ENCODE assay signal across 8 mouse cellular contexts in genomic region chr7:44951960-44952359, GRCm38 (mm10). TPM values are rescaled to one million over a fixed set of nuclear protein-coding genes. Genes with fewer than 3 reads are reported as not detected.
DNase-seq lines count a peak whose midpoint lies in the region; ATAC-seq and TF ChIP-seq lines count a peak whose summit lies in the region.

No protein-coding gene starts in this region.

- no peak overlapping the region; the same call in 1 of the 2 replicates for H3K27ac ChIP-seq in left cerebral cortex, adult 2 months
- peak overlapping the region; percentile 78 for H3K27ac ChIP-seq in heart, adult 2 months
- peak overlapping the region; percentile 45 for H3K27ac ChIP-seq in kidney, adult 2 months (ENCODE audit: insufficient read depth, low read depth, low read length)
- H3K27ac ChIP-seq in lung, embryonic 16.5 days (ENCODE audit: low read length) = peak overlapping the region; percentile 89
- peak overlapping the region; percentile 15; the same call in 1 of the 2 replicates for H3K27ac ChIP-seq in small intestine, adult 2 months (ENCODE audit: insufficient read depth, low read depth, low read length)

- H3K9ac ChIP-seq in heart, adult 2 months (ENCODE audit: low read depth, low read length) = peak overlapping the region; percentile 74
- peak overlapping the region; percentile 77 for H3K9ac ChIP-seq in lung, embryonic 16.5 days (ENCODE audit: low read length)

- TF ChIP-seq POLR2A in heart, adult 2 months (IDR thresholded peaks at IDR 0.05; ENCODE audit: insufficient read depth, low read depth, low read length) = peak; percentile 68
- no peak for TF ChIP-seq POLR2A in kidney, adult 2 months (IDR thresholded peaks at IDR 0.05; ENCODE audit: low read depth, low read length)
- no peak for TF ChIP-seq POLR2A in small intestine, adult 2 months (IDR thresholded peaks at IDR 0.05; ENCODE audit: low read depth, low read length)

- no peaks in the 10 kb centered on the region for H3K9me3 ChIP-seq in lung, embryonic 16.5 days (ENCODE audit: control insufficient read depth, low read length)

- peak overlapping the region; percentile 98 for H3K4me2 ChIP-seq in lung, embryonic 16.5 days (ENCODE audit: low read depth, low read length)

- peak in 1 of 2 experiments; percentile 18 for DNase-seq in left cerebral cortex, adult 2 months (ENCODE audit: extremely low spot score in 1 of 2, low spot score in 2 of 2)
- no peak for DNase-seq in left cerebral cortex, postnatal 14 days (ENCODE audit: low spot score in 2 of 2)
- DNase-seq in embryo, embryonic 11 days = peak; percentile 74
- peak; percentile 83 to 85 for DNase-seq in heart, adult 2 months
- peak; percentile 90 for DNase-seq in kidney, adult 2 months
- DNase-seq in T-cell, adult 2 months (ENCODE audit: low spot score) = no peak

- H3K79me2 ChIP-seq in heart, adult 2 months (replicated peaks; ENCODE audit: control insufficient read depth, insufficient read depth, low read length) = no peaks in the 10 kb centered on the region

- WGBS in heart, adult 2 months = under 1% methylated on average over 10 of the region's 10 CpGs
- WGBS in kidney, adult 2 months = under 1% methylated on average over 10 of the region's 10 CpGs
- 1% methylated on average over 10 of the region's 10 CpGs for WGBS in lung, embryonic 16.5 days
- WGBS in small intestine, adult 2 months = 1% methylated on average over 10 of the region's 10 CpGs

- no peaks in the 10 kb centered on the region for H3K27me3 ChIP-seq in heart, adult 2 months (ENCODE audit: control insufficient read depth, insufficient read depth, low read length)
- H3K27me3 ChIP-seq in kidney, adult 2 months (replicated peaks; ENCODE audit: control insufficient read depth, insufficient read depth, low read length) = no peaks in the 10 kb centered on the region
- H3K27me3 ChIP-seq in lung, embryonic 16.5 days (ENCODE audit: control insufficient read depth, insufficient read depth, low read depth, low read length) = peaks cover 16% of the 10 kb centered on the region
- H3K27me3 ChIP-seq in small intestine, adult 2 months (ENCODE audit: control insufficient read depth, insufficient read depth, low read length) = no peaks in the 10 kb centered on the region

- intact Hi-C loops in left cerebral cortex, adult 2 months (cut with DNase I) = loop anchor here (2.0 kb wide), 1 partner anchor 21 kb away; no protein-coding TSS in a partner anchor
- intact Hi-C loops in left cerebral cortex, postnatal 14 days (cut with DNase I) = no loop called here
- intact Hi-C loops in heart, adult 2 months (cut with DNase I) = loop anchor here (2.0 kb wide), 1 partner anchor 21 kb away; no protein-coding TSS in a partner anchor

- peak overlapping the region; percentile 51 for H3K4me3 ChIP-seq in left cerebral cortex, adult 2 months
- H3K4me3 ChIP-seq in heart, adult 2 months = peak overlapping the region; percentile 70
- H3K4me3 ChIP-seq in kidney, adult 2 months (ENCODE audit: insufficient read depth, low read depth, low read length) = peak overlapping the region; percentile 60
- H3K4me3 ChIP-seq in lung, embryonic 16.5 days (ENCODE audit: low read length) = peak overlapping the region; percentile 67
- H3K4me3 ChIP-seq in small intestine, adult 2 months (ENCODE audit: low read depth, low read length) = peak overlapping the region; percentile 66

- no peak for TF ChIP-seq CTCF in left cerebral cortex, adult 2 months (IDR thresholded peaks at IDR 0.05)
- TF ChIP-seq CTCF in heart, adult 2 months (IDR thresholded peaks at IDR 0.05) = no peak
- TF ChIP-seq CTCF in kidney, adult 2 months (conservative IDR thresholded peaks at IDR 0.05; ENCODE audit: insufficient read depth, insufficient read length, low read depth, low read length) = no peak
- no peak for TF ChIP-seq CTCF in small intestine, adult 2 months (IDR thresholded peaks at IDR 0.05; ENCODE audit: extremely low read depth, insufficient read length, insufficient replicate concordance, low read depth, low read length)

- peak; percentile 93 for ATAC-seq in lung, embryonic 16.5 days (ENCODE audit: low read depth)

- H3K4me1 ChIP-seq in heart, adult 2 months (ENCODE audit: control insufficient read depth, insufficient read depth, low read length) = peaks cover 1% of the 10 kb centered on the region
- 0 out of 2 replicates have a peak, but pooled peaks cover 4% of the 10 kb centered on the region for H3K4me1 ChIP-seq in kidney, adult 2 months (ENCODE audit: control insufficient read depth, insufficient read depth, low read length)
- H3K4me1 ChIP-seq in lung, embryonic 16.5 days (replicated peaks; ENCODE audit: control insufficient read depth, insufficient read depth, low read length) = peaks cover 11% of the 10 kb centered on the region
- no peaks in the 10 kb centered on the region for H3K4me1 ChIP-seq in small intestine, adult 2 months (ENCODE audit: control insufficient read depth, insufficient read depth, insufficient read length, low read length)

- TF ChIP-seq EP300 in heart, adult 2 months (IDR thresholded peaks at IDR 0.05; ENCODE audit: insufficient read depth, low read depth, low read length) = no peak

- H3K36me3 ChIP-seq in heart, adult 2 months (ENCODE audit: control insufficient read depth, insufficient read depth, low read length) = no peaks in the 10 kb centered on the region
- H3K36me3 ChIP-seq in kidney, adult 2 months (ENCODE audit: control insufficient read depth, insufficient read depth, low read length) = no peaks in the 10 kb centered on the region
- no peaks in the 10 kb centered on the region for H3K36me3 ChIP-seq in lung, embryonic 16.5 days (ENCODE audit: control insufficient read depth, insufficient read depth, low read length)
- no peaks in the 10 kb centered on the region for H3K36me3 ChIP-seq in small intestine, adult 2 months (ENCODE audit: control insufficient read depth, insufficient read depth, low read length)

RNA-seq across cellular contexts. Expression of gene Tsks, which starts 9.0 kb away (rescaled TPM):
- 1 to 10 TPM; 2.8 to 3.0 TPM for total RNA-seq in left cerebral cortex, adult 2 months (2021)
- 1 to 10 TPM; 2.6 to 2.8 TPM for total RNA-seq in left cerebral cortex, postnatal 14 days (2021)
- total RNA-seq in heart, adult 2 months (2021) = not detected
- polyA plus RNA-seq in heart, adult 2 months (2012; rRNA removed) = 0.26 and 1.5 TPM in 2 replicates
- polyA plus RNA-seq in kidney, adult 2 months (2012; rRNA removed) = 0.11 and 0.65 TPM in 2 replicates
- polyA plus RNA-seq in lung, embryonic 16.5 days (2015; fragmentation: Nextera tagmentation; extraction: Ambion mirVana) = 0.15 and 0.44 TPM in 2 replicates
- not detected in 2 replicates for polyA plus RNA-seq in small intestine, adult 2 months (2012; rRNA removed)

RNA-seq across cellular contexts. Expression of gene Ap2a1, which starts 22.7 kb away (rescaled TPM):
- total RNA-seq in left cerebral cortex, adult 2 months (2021) = 100 to 1,000 TPM; 327 to 331 TPM
- total RNA-seq in left cerebral cortex, postnatal 14 days (2021) = 100 to 1,000 TPM; 381 to 392 TPM
- total RNA-seq in heart, adult 2 months (2021) = 10 to 100 TPM; 63.3 to 67.6 TPM
- polyA plus RNA-seq in heart, adult 2 months (2012; rRNA removed) = 56.1 and 68.1 TPM in 2 replicates
- polyA plus RNA-seq in kidney, adult 2 months (2012; rRNA removed) = 58.0 and 70.6 TPM in 2 replicates
- 58.2 and 63.7 TPM in 2 replicates for polyA plus RNA-seq in lung, embryonic 16.5 days (2015; fragmentation: Nextera tagmentation; extraction: Ambion mirVana)
- polyA plus RNA-seq in small intestine, adult 2 months (2012; rRNA removed) = 49.8 and 85.2 TPM in 2 replicates

RNA-seq across cellular contexts. Expression of gene Cpt1c, which starts 22.7 kb away (rescaled TPM):
- total RNA-seq in left cerebral cortex, adult 2 months (2021) = 100 to 1,000 TPM in 1 of 2 experiments, 10 to 100 TPM in 1; 97.9 to 102 TPM
- 100 to 1,000 TPM in 1 of 2 experiments, 10 to 100 TPM in 1; 97.4 to 101 TPM for total RNA-seq in left cerebral cortex, postnatal 14 days (2021)
- 1 to 10 TPM; 1.5 to 2.1 TPM for total RNA-seq in heart, adult 2 months (2021)
- polyA plus RNA-seq in heart, adult 2 months (2012; rRNA removed) = 8.4 and 9.7 TPM in 2 replicates
- 5.6 and 8.5 TPM in 2 replicates for polyA plus RNA-seq in kidney, adult 2 months (2012; rRNA removed)
- 17.1 and 17.5 TPM in 2 replicates for polyA plus RNA-seq in lung, embryonic 16.5 days (2015; fragmentation: Nextera tagmentation; extraction: Ambion mirVana)
- polyA plus RNA-seq in small intestine, adult 2 months (2012; rRNA removed) = 5.2 and 7.6 TPM in 2 replicates

RNA-seq across cellular contexts. Expression of gene Prmt1, which starts 34.4 kb away (rescaled TPM):
- total RNA-seq in left cerebral cortex, adult 2 months (2021) = 100 to 1,000 TPM; 143 to 150 TPM
- 100 to 1,000 TPM; 166 to 183 TPM for total RNA-seq in left cerebral cortex, postnatal 14 days (2021)
- total RNA-seq in heart, adult 2 months (2021) = 10 to 100 TPM; 85.4 to 98.0 TPM
- polyA plus RNA-seq in heart, adult 2 months (2012; rRNA removed) = 96.7 and 139 TPM in 2 replicates
- 89.9 and 95.4 TPM in 2 replicates for polyA plus RNA-seq in kidney, adult 2 months (2012; rRNA removed)
- 413 and 457 TPM in 2 replicates for polyA plus RNA-seq in lung, embryonic 16.5 days (2015; fragmentation: Nextera tagmentation; extraction: Ambion mirVana)
- polyA plus RNA-seq in small intestine, adult 2 months (2012; rRNA removed) = 50.0 and 68.6 TPM in 2 replicates

RNA-seq across cellular contexts. Expression of gene Irf3, which starts 45.5 kb away (rescaled TPM):
- 10 to 100 TPM; 36.4 to 36.9 TPM for total RNA-seq in left cerebral cortex, adult 2 months (2021)
- total RNA-seq in left cerebral cortex, postnatal 14 days (2021) = 10 to 100 TPM; 26.7 to 30.4 TPM
- 10 to 100 TPM; 24.4 to 26.0 TPM for total RNA-seq in heart, adult 2 months (2021)
- 55.6 and 62.6 TPM in 2 replicates for polyA plus RNA-seq in heart, adult 2 months (2012; rRNA removed)
- 105 and 107 TPM in 2 replicates for polyA plus RNA-seq in kidney, adult 2 months (2012; rRNA removed)
- polyA plus RNA-seq in lung, embryonic 16.5 days (2015; fragmentation: Nextera tagmentation; extraction: Ambion mirVana) = 96.5 and 108 TPM in 2 replicates
- polyA plus RNA-seq in small intestine, adult 2 months (2012; rRNA removed) = 52.9 and 91.0 TPM in 2 replicates

Comparison
In these comparisons a context has a peak if more than half of its experiments do, and no peak if none do; other contexts are left out.
1. DNase-seq: peak in embryo, embryonic 11 days (single experiment), heart, adult 2 months (2 of 2) and kidney, adult 2 months (single experiment); none in left cerebral cortex, postnatal 14 days (0 of 2) and T-cell, adult 2 months (single experiment).
2. Peak in every context shown above with its lines, with median percentiles within 50 percentile points of each other: H3K4me3 ChIP-seq.